Comparison of ENCODE assay signal across 23 mouse cellular contexts in genomic region chr3:138523956-138524355, GRCm38 (mm10). TPM values are rescaled to one million over a fixed set of nuclear protein-coding genes. Genes with fewer than 3 reads are reported as not detected.
DNase-seq lines count a peak whose midpoint lies in the region; ATAC-seq and TF ChIP-seq lines count a peak whose summit lies in the region.
"Had no signal": no experiment of that assay in that cellular context is flagged by ENCODE, and none has a peak within 500 bp of the region (broad histone marks: within the 10 kb centered on the region; RNA-seq: fewer than 3 reads in every experiment).

No protein-coding gene starts in this region.

- no peaks in the 10 kb centered on the region for H3K9me3 ChIP-seq in liver, embryonic 11.5 days (ENCODE audit: control insufficient read depth, low read length)
- no peaks in the 10 kb centered on the region for H3K9me3 ChIP-seq in liver, embryonic 12.5 days (replicated peaks)
- H3K9me3 ChIP-seq: embryonic facial prominence, embryonic 10.5 days; embryonic facial prominence, embryonic 12.5 days; forebrain, embryonic 13.5 days; forebrain, embryonic 15.5 days; G1E had no signal

- H3K27me3 ChIP-seq in liver, embryonic 11.5 days (replicated peaks; ENCODE audit: control insufficient read depth, insufficient read depth, low read length): no peaks in the 10 kb centered on the region
- H3K27me3 ChIP-seq in liver, embryonic 12.5 days (replicated peaks): 0 out of 2 replicates have a peak, but pooled peaks cover 3% of the 10 kb centered on the region
- H3K27me3 ChIP-seq in C2C12 (ENCODE audit: control insufficient read depth, insufficient read depth, insufficient read length): no peaks in the 10 kb centered on the region
- no peaks in the 10 kb centered on the region for H3K27me3 ChIP-seq in myocyte (ENCODE audit: control insufficient read depth, insufficient read depth, insufficient read length)
- H3K27me3 ChIP-seq: CH12.LX; embryonic facial prominence, embryonic 12.5 days; forebrain, embryonic 13.5 days; forebrain, embryonic 15.5 days; Patski had no signal

- TF ChIP-seq CTCF in C2C12 (IDR thresholded peaks at IDR 0.05; ENCODE audit: control insufficient read depth, insufficient read depth, insufficient read length): no peak

- TF ChIP-seq POLR2A in myocyte (IDR thresholded peaks at IDR 0.05; ENCODE audit: insufficient read length, low read depth): no peak

- peaks cover 6% of the 10 kb centered on the region for H3K4me1 ChIP-seq in liver, embryonic 11.5 days (replicated peaks; ENCODE audit: control insufficient read depth, insufficient read depth, low read length)
- peaks cover 22% of the 10 kb centered on the region for H3K4me1 ChIP-seq in liver, embryonic 12.5 days

- H3K79me3 ChIP-seq in C2C12 (ENCODE audit: low read depth): peaks cover 13% of the 10 kb centered on the region

- WGBS in liver, embryonic 11.5 days: 92% methylated on average over 4 of the region's 4 CpGs
- WGBS in liver, embryonic 12.5 days (ENCODE audit: insufficient replicate concordance): 91% methylated on average over 4 of the region's 4 CpGs

- H3K9ac ChIP-seq in liver, embryonic 11.5 days (ENCODE audit: low read depth, low read length): no peak overlapping the region
- no peak overlapping the region for H3K9ac ChIP-seq in liver, embryonic 12.5 days
- H3K9ac ChIP-seq: embryonic facial prominence, embryonic 12.5 days; forebrain, embryonic 13.5 days; forebrain, embryonic 15.5 days; forebrain, postnatal 0 days had no signal

- H3K27ac ChIP-seq in liver, embryonic 11.5 days (ENCODE audit: low read depth, low read length): no peak overlapping the region
- H3K27ac ChIP-seq in liver, embryonic 12.5 days: no peak overlapping the region
- H3K27ac ChIP-seq: embryonic facial prominence, embryonic 10.5 days; embryonic facial prominence, embryonic 12.5 days; forebrain, embryonic 13.5 days; forebrain, embryonic 15.5 days had no signal

- no peak for ATAC-seq in liver, embryonic 11.5 days (replicated peaks; ENCODE audit: low FRiP score)
- no peak for ATAC-seq in liver, embryonic 12.5 days
- ATAC-seq: activated CD4-positive, CD25-positive, alpha-beta regulatory T cell, adult 4 months; CD4-positive, CD25-positive, alpha-beta regulatory T cell, adult 4 months; forebrain, embryonic 13.5 days; forebrain, embryonic 15.5 days; forebrain, postnatal 0 days; Patski had no signal

- intact Hi-C loops in left cerebral cortex, postnatal 25 days (cut with DNase I): no loop called here

- no peak overlapping the region for H3K4me2 ChIP-seq in liver, embryonic 11.5 days
- no peak overlapping the region for H3K4me2 ChIP-seq in liver, embryonic 12.5 days
- H3K4me2 ChIP-seq in myocyte (ENCODE audit: low read depth): no peak overlapping the region
- H3K4me2 ChIP-seq: embryonic facial prominence, embryonic 12.5 days; forebrain, embryonic 13.5 days; forebrain, embryonic 15.5 days had no signal

- no peak overlapping the region for H3K4me3 ChIP-seq in liver, embryonic 11.5 days (ENCODE audit: low read depth, low read length)
- no peak overlapping the region for H3K4me3 ChIP-seq in liver, embryonic 12.5 days
- no peak overlapping the region for H3K4me3 ChIP-seq in C2C12 (ENCODE audit: insufficient read depth, poor library complexity, severe bottlenecking)
- no peak overlapping the region for H3K4me3 ChIP-seq in myocyte
- H3K4me3 ChIP-seq: embryonic facial prominence, embryonic 10.5 days; embryonic facial prominence, embryonic 12.5 days; forebrain, embryonic 13.5 days; forebrain, embryonic 15.5 days had no signal

- no peaks in the 10 kb centered on the region for H3K36me3 ChIP-seq in liver, embryonic 11.5 days (ENCODE audit: control insufficient read depth, insufficient read depth, low read length)
- no peaks in the 10 kb centered on the region for H3K36me3 ChIP-seq in liver, embryonic 12.5 days
- no peaks in the 10 kb centered on the region for H3K36me3 ChIP-seq in C2C12 (ENCODE audit: control insufficient read depth, insufficient read depth)
- no peaks in the 10 kb centered on the region for H3K36me3 ChIP-seq in myocyte (ENCODE audit: control insufficient read depth, insufficient read depth)
- H3K36me3 ChIP-seq: embryonic facial prominence, embryonic 10.5 days; embryonic facial prominence, embryonic 12.5 days; forebrain, embryonic 15.5 days; G1E had no signal

- H3ac ChIP-seq in C2C12 (ENCODE audit: control insufficient read depth, insufficient read length, low read depth) (no peak overlapping the region), myocyte (ENCODE audit: control insufficient read depth, insufficient read length) (no peak overlapping the region)

- H3K79me2 ChIP-seq in C2C12 (ENCODE audit: control insufficient read depth, insufficient read depth): peaks cover 19% of the 10 kb centered on the region
- peaks cover 11% of the 10 kb centered on the region for H3K79me2 ChIP-seq in myocyte (ENCODE audit: control insufficient read depth, insufficient read depth)

- DNase-seq in liver, embryonic 11.5 days (ENCODE audit: low spot score): peak; percentile 24
- no peak for DNase-seq in left cerebral cortex, postnatal 25 days (ENCODE audit: low spot score in 2 of 2)
- DNase-seq: adrenal gland, adult 8-10 months; adrenal gland, postnatal 14 days; adrenal gland, postnatal 36 days; cerebellum, adult 11-12 months; cerebellum, adult 2 months; cerebellum, adult 9-10 months; cerebellum, postnatal 10 days; cerebellum, postnatal 25 days; forebrain, postnatal 0 days had no signal

TF ChIP-seq in C2C12, 6 proteins besides CTCF, POLR2A, EP300 and RAD21:
- TF ChIP-seq MYOD1 (IDR thresholded peaks at IDR 0.05; ENCODE audit: control insufficient read depth, insufficient read length, low read depth): peak; percentile 34
- no peak for TF ChIP-seq FOSL1 (IDR thresholded peaks at IDR 0.05; ENCODE audit: insufficient read depth, low read length, poor library complexity, severe bottlenecking)

TF ChIP-seq in myocyte, 11 proteins besides CTCF, POLR2A, EP300 and RAD21:
- no peak for TF ChIP-seq TCF3 (IDR thresholded peaks at IDR 0.05; ENCODE audit: insufficient read length, low read depth)
- TF ChIP-seq SRF (IDR thresholded peaks at IDR 0.05; ENCODE audit: control insufficient read depth, insufficient read length, low read depth): no peak
- peak in 2 of 3 experiments; percentile 85 to 87 for TF ChIP-seq MYOD1 (IDR thresholded peaks at IDR 0.05; ENCODE audit: control insufficient read depth in 1 of 3, insufficient read length in 2 of 3, low read depth in 2 of 3)
- TF ChIP-seq USF1 (IDR thresholded peaks at IDR 0.05; ENCODE audit: low read depth): no peak
- peak in 1 of 3 experiments; percentile 62 for TF ChIP-seq MYOG (IDR thresholded peaks at IDR 0.05; ENCODE audit: control insufficient read depth in 1 of 3, insufficient read depth in 1 of 3, insufficient read length in 2 of 3, low read depth in 2 of 3)
- no peak for TF ChIP-seq CEBPB (IDR thresholded peaks at IDR 0.05; ENCODE audit: insufficient read depth, poor library complexity, severe bottlenecking)

RNA-seq across cellular contexts. Expression of gene Eif4e, which starts 2.0 kb away (rescaled TPM):
- polyA plus RNA-seq in liver, embryonic 11.5 days (2014; fragmentation: Nextera tagmentation; extraction: Ambion mirVana): 442 and 454 TPM in 2 replicates
- 251 and 254 TPM in 2 replicates for polyA plus RNA-seq in liver, embryonic 12.5 days (2016; fragmentation: Nextera tagmentation; extraction: Ambion mirVana)
- polyA plus RNA-seq in C2C12 (2012; fragmentation: generic; extraction: Trizol) (134 TPM), myocyte (2012; fragmentation: generic; extraction: Trizol) (136 TPM)
- total RNA-seq in left cerebral cortex, postnatal 25 days (2021): 100 to 1,000 TPM; 176 to 189 TPM

RNA-seq across cellular contexts. Expression of gene Metap1, which starts 34.6 kb away (rescaled TPM):
- polyA plus RNA-seq in liver, embryonic 11.5 days (2014; fragmentation: Nextera tagmentation; extraction: Ambion mirVana): 51.8 and 54.1 TPM in 2 replicates
- polyA plus RNA-seq in liver, embryonic 12.5 days (2016; fragmentation: Nextera tagmentation; extraction: Ambion mirVana): 31.8 and 33.1 TPM in 2 replicates
- polyA plus RNA-seq in C2C12 (2012; fragmentation: generic; extraction: Trizol) (32.2 TPM), myocyte (2012; fragmentation: generic; extraction: Trizol) (29.0 TPM)
- total RNA-seq in left cerebral cortex, postnatal 25 days (2021): 10 to 100 TPM; 40.5 to 43.8 TPM
